Mouse (Mus musculus) frontal cortex, postnatal 36 days (tissue): Measurements from ENCODE around the gene Nr6a1.

Experiments used
- DNase-seq, 2 experiments: peaks; one replicate each; pipeline ENCODE4 v3.0.0; 2022; ENCODE audit warnings: low spot score in 2 of 2

The Nr6a1 gene

GRCm38 (mm10) chr2:38678947-38679346, 248.5 kb downstream of the Nr6a1 start:
- no peak for DNase-seq

- DNase-seq, result no peak
These were observed 252.0 kb downstream of the Nr6a1 start for GRCm38 (mm10) chr2:38675366-38675969.
